Mouse (Mus musculus): ENCODE results near the gene Ttc26. TPM values are rescaled to one million over a fixed set of nuclear protein-coding genes. Genes with fewer than 3 reads are reported as not detected.

The Ttc26 gene
- polyA plus RNA-seq, 1 experiment, result 2.3 TPM

- H3K27me3 ChIP-seq (ENCODE audit: control insufficient read depth, insufficient read depth, insufficient read length), result no peaks in the 10 kb centered on the region
- peak within 1 kb of the TSS; percentile 87 for H3K4me2 ChIP-seq (ENCODE audit: low read depth)
- H3K4me3 ChIP-seq, result peak within 1 kb of the TSS; percentile 58
- H3ac ChIP-seq (ENCODE audit: control insufficient read depth, insufficient read length), result peak within 1 kb of the TSS; percentile 55
- no peaks in the 10 kb centered on the region for H3K36me3 ChIP-seq (ENCODE audit: control insufficient read depth, insufficient read depth)
- TF ChIP-seq E2F4 (IDR thresholded peaks at IDR 0.05; ENCODE audit: insufficient read depth), result no peak
- peak; percentile 28 for TF ChIP-seq POLR2AphosphoS2 (IDR thresholded peaks at IDR 0.05; ENCODE audit: insufficient read length, low read depth)
- no peak for TF ChIP-seq MAX (IDR thresholded peaks at IDR 0.05; ENCODE audit: low read depth)
- 0 out of 2 replicates have a peak, but pooled peaks have one; percentile 2 for TF ChIP-seq CEBPB (IDR thresholded peaks at IDR 0.05; ENCODE audit: insufficient read depth, poor library complexity, severe bottlenecking)
- peak; percentile 75 for TF ChIP-seq POLR2A (IDR thresholded peaks at IDR 0.05; ENCODE audit: insufficient read length, low read depth)
- TF ChIP-seq SRF (IDR thresholded peaks at IDR 0.05; ENCODE audit: control insufficient read depth, insufficient read length, low read depth), result peak; percentile 9
- peaks cover 40% of the 10 kb centered on the region for H3K79me2 ChIP-seq (ENCODE audit: control insufficient read depth, insufficient read depth)
Measured at GRCm38 (mm10) chr6:38433261-38434033, 52.2 kb downstream of the Ttc26 start, which contains the start of gene Ubn2. Gene Ubn2, plus strand, starts transcription at chr6:38433950.

GRCm38 (mm10) chr6:38434055-38435023 is 53.1 kb downstream of the Ttc26 start:
- Histone ChIP-seq H3K4me3 (peak overlapping the region; percentile 58), H3K79me2 (ENCODE audit: control insufficient read depth, insufficient read depth) (peaks cover 47% of the 10 kb centered on the region), H3ac (ENCODE audit: control insufficient read depth, insufficient read length) (peak overlapping the region; percentile 55), H3K4me2 (ENCODE audit: low read depth) (peak overlapping the region; percentile 87), H3K27me3 (ENCODE audit: control insufficient read depth, insufficient read depth, insufficient read length) (no peaks in the 10 kb centered on the region), H3K36me3 (ENCODE audit: control insufficient read depth, insufficient read depth) (no peaks in the 10 kb centered on the region)
- TF ChIP-seq CEBPB (IDR thresholded peaks at IDR 0.05; ENCODE audit: insufficient read depth, poor library complexity, severe bottlenecking), result no peak
- TF ChIP-seq POLR2A (IDR thresholded peaks at IDR 0.05; ENCODE audit: insufficient read length, low read depth), result peak; percentile 18
- no peak for TF ChIP-seq MYOG (IDR thresholded peaks at IDR 0.05; ENCODE audit: control insufficient read depth in 1 of 3, insufficient read depth in 1 of 3, insufficient read length in 2 of 3, low read depth in 2 of 3)
- TF ChIP-seq POLR2AphosphoS2 (IDR thresholded peaks at IDR 0.05; ENCODE audit: insufficient read length, low read depth), result peak; percentile 28
- TF ChIP-seq MYOD1 (IDR thresholded peaks at IDR 0.05; ENCODE audit: control insufficient read depth in 1 of 3, insufficient read length in 2 of 3, low read depth in 2 of 3), result no peak
- no peak for TF ChIP-seq TCF12 (IDR thresholded peaks at IDR 0.05; ENCODE audit: insufficient read depth, poor library complexity, severe bottlenecking)
- TF ChIP-seq E2F4 (IDR thresholded peaks at IDR 0.05; ENCODE audit: insufficient read depth), result no peak
- no peak for TF ChIP-seq SRF (IDR thresholded peaks at IDR 0.05; ENCODE audit: control insufficient read depth, insufficient read length, low read depth)

DNA sequence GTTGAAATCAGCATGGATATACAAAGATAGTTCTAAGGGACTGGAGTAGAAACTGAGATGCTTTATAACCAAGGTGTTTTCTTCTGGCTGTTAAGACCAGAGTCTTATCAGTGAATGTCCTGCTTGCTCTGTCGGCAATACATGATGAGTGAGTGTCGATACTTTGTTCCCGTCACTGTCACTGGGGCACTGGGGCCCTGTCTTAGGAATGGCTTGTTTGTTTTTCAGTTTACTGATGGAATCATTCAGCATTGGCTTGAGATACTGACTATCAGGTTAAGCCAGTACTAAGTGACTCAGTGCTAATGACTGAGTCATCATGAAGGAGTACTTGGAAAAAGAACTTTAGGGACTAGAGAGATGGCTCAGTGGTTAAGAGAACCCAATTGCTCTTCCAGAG is 62.6 kb downstream of the Ttc26 start:
- no peaks in the 10 kb centered on the region for H3K27me3 ChIP-seq (ENCODE audit: control insufficient read depth, insufficient read depth, insufficient read length)
- no peak overlapping the region for H3K4me3 ChIP-seq
- TF ChIP-seq CEBPB (IDR thresholded peaks at IDR 0.05; ENCODE audit: insufficient read depth, poor library complexity, severe bottlenecking) (no peak), SRF (IDR thresholded peaks at IDR 0.05; ENCODE audit: control insufficient read depth, insufficient read length, low read depth) (no peak), USF1 (IDR thresholded peaks at IDR 0.05; ENCODE audit: low read depth) (no peak), E2F4 (IDR thresholded peaks at IDR 0.05; ENCODE audit: insufficient read depth) (no peak), MAX (IDR thresholded peaks at IDR 0.05; ENCODE audit: low read depth) (no peak), TCF3 (IDR thresholded peaks at IDR 0.05; ENCODE audit: insufficient read length, low read depth) (no peak), MYOD1 (IDR thresholded peaks at IDR 0.05; ENCODE audit: control insufficient read depth in 1 of 3, insufficient read length in 2 of 3, low read depth in 2 of 3) (no peak), POLR2AphosphoS2 (IDR thresholded peaks at IDR 0.05; ENCODE audit: insufficient read length, low read depth) (no peak), POLR2A (IDR thresholded peaks at IDR 0.05; ENCODE audit: insufficient read length, low read depth) (no peak), MYOG (IDR thresholded peaks at IDR 0.05; ENCODE audit: control insufficient read depth in 1 of 3, insufficient read depth in 1 of 3, insufficient read length in 2 of 3, low read depth in 2 of 3) (no peak), REST (IDR thresholded peaks at IDR 0.05; ENCODE audit: insufficient read depth, insufficient read length) (no peak), TCF12 (IDR thresholded peaks at IDR 0.05; ENCODE audit: insufficient read depth, poor library complexity, severe bottlenecking) (no peak)
- peaks cover 22% of the 10 kb centered on the region for H3K36me3 ChIP-seq (ENCODE audit: control insufficient read depth, insufficient read depth)
- no peak overlapping the region for H3ac ChIP-seq (ENCODE audit: control insufficient read depth, insufficient read length)
- no peak overlapping the region for H3K4me2 ChIP-seq (ENCODE audit: low read depth)
- H3K79me2 ChIP-seq (ENCODE audit: control insufficient read depth, insufficient read depth), result peaks cover 9% of the 10 kb centered on the region

GRCm38 (mm10) chr6:38448295-38448694 is 67.0 kb downstream of the Ttc26 start:
- no peaks in the 10 kb centered on the region for H3K79me2 ChIP-seq (ENCODE audit: control insufficient read depth, insufficient read depth)
- H3K4me2 ChIP-seq (ENCODE audit: low read depth), result no peak overlapping the region
- H3K27me3 ChIP-seq (ENCODE audit: control insufficient read depth, insufficient read depth, insufficient read length), result no peaks in the 10 kb centered on the region
- H3K36me3 ChIP-seq (ENCODE audit: control insufficient read depth, insufficient read depth), result peaks cover 33% of the 10 kb centered on the region
- no peak overlapping the region for H3ac ChIP-seq (ENCODE audit: control insufficient read depth, insufficient read length)
- no peak for TF ChIP-seq TCF3 (IDR thresholded peaks at IDR 0.05; ENCODE audit: insufficient read length, low read depth)
- TF ChIP-seq TCF12 (IDR thresholded peaks at IDR 0.05; ENCODE audit: insufficient read depth, poor library complexity, severe bottlenecking), result no peak
- no peak for TF ChIP-seq MYOD1 (IDR thresholded peaks at IDR 0.05; ENCODE audit: control insufficient read depth in 1 of 3, insufficient read length in 2 of 3, low read depth in 2 of 3)
- TF ChIP-seq MYOG (IDR thresholded peaks at IDR 0.05; ENCODE audit: control insufficient read depth in 1 of 3, insufficient read depth in 1 of 3, insufficient read length in 2 of 3, low read depth in 2 of 3), result no peak
- no peak for TF ChIP-seq POLR2AphosphoS2 (IDR thresholded peaks at IDR 0.05; ENCODE audit: insufficient read length, low read depth)
- no peak for TF ChIP-seq USF1 (IDR thresholded peaks at IDR 0.05; ENCODE audit: low read depth)
- TF ChIP-seq POLR2A (IDR thresholded peaks at IDR 0.05; ENCODE audit: insufficient read length, low read depth), result no peak
- no peak for TF ChIP-seq MAX (IDR thresholded peaks at IDR 0.05; ENCODE audit: low read depth)
- TF ChIP-seq SRF (IDR thresholded peaks at IDR 0.05; ENCODE audit: control insufficient read depth, insufficient read length, low read depth), result no peak
- no peak for TF ChIP-seq E2F4 (IDR thresholded peaks at IDR 0.05; ENCODE audit: insufficient read depth)
- TF ChIP-seq CEBPB (IDR thresholded peaks at IDR 0.05; ENCODE audit: insufficient read depth, poor library complexity, severe bottlenecking), result no peak
- no peak for TF ChIP-seq REST (IDR thresholded peaks at IDR 0.05; ENCODE audit: insufficient read depth, insufficient read length)
- no peak overlapping the region for H3K4me3 ChIP-seq

Measured in myocyte (in vitro differentiated cells).